ENCODE assay signal across 8 mouse cellular contexts in genomic region chr15:98631493-98631892, GRCm38 (mm10). TPM values are rescaled to one million over a fixed set of nuclear protein-coding genes. Genes with fewer than 3 reads are reported as not detected.
DNase-seq lines count a peak whose midpoint lies in the region; ATAC-seq and TF ChIP-seq lines count a peak whose summit lies in the region.

No protein-coding gene starts in this region.

- H3K9ac ChIP-seq in heart, adult 2 months (ENCODE audit: low read depth, low read length) = peak overlapping the region; percentile 4; the same call in 1 of the 2 replicates
- H3K9ac ChIP-seq in lung, embryonic 16.5 days (ENCODE audit: low read length) = peak overlapping the region; percentile 66

- no peaks in the 10 kb centered on the region for H3K9me3 ChIP-seq in lung, embryonic 16.5 days (ENCODE audit: control insufficient read depth, low read length)

- H3K79me2 ChIP-seq in heart, adult 2 months (replicated peaks; ENCODE audit: control insufficient read depth, insufficient read depth, low read length) = no peaks in the 10 kb centered on the region

- H3K4me3 ChIP-seq in cortical plate, adult 2 months (ENCODE audit: insufficient read depth, low read length) = peak overlapping the region; percentile 71; the same call in 1 of the 2 replicates
- peak overlapping the region; percentile 18; the same call in 1 of the 2 replicates for H3K4me3 ChIP-seq in heart, adult 2 months
- H3K4me3 ChIP-seq in kidney, adult 2 months (ENCODE audit: insufficient read depth, low read depth, low read length) = peak overlapping the region; percentile 27; the same call in 1 of the 2 replicates
- H3K4me3 ChIP-seq in lung, embryonic 16.5 days (ENCODE audit: low read length) = peak overlapping the region; percentile 53

- peak; percentile 58 for TF ChIP-seq CTCF in cortical plate, adult 2 months (IDR thresholded peaks at IDR 0.05; ENCODE audit: extremely low read depth, insufficient read depth, low read length)
- peak; percentile 91 for TF ChIP-seq CTCF in heart, adult 2 months (IDR thresholded peaks at IDR 0.05)
- TF ChIP-seq CTCF in kidney, adult 2 months (conservative IDR thresholded peaks at IDR 0.05; ENCODE audit: insufficient read depth, insufficient read length, low read depth, low read length) = peak; percentile 74

- intact Hi-C loops in heart, adult 2 months (cut with DNase I) = no loop called here

- peaks cover 5% of the 10 kb centered on the region; the same call in 1 of the 2 replicates for H3K27me3 ChIP-seq in heart, adult 2 months (ENCODE audit: control insufficient read depth, insufficient read depth, low read length)
- H3K27me3 ChIP-seq in kidney, adult 2 months (replicated peaks; ENCODE audit: control insufficient read depth, insufficient read depth, low read length) = 0 out of 2 replicates have a peak, but pooled peaks cover 2% of the 10 kb centered on the region
- H3K27me3 ChIP-seq in lung, embryonic 16.5 days (ENCODE audit: control insufficient read depth, insufficient read depth, low read depth, low read length) = peaks cover 24% of the 10 kb centered on the region

- WGBS in heart, adult 2 months = under 1% methylated on average over 18 of the region's 18 CpGs
- WGBS in kidney, adult 2 months = under 1% methylated on average over 18 of the region's 18 CpGs
- WGBS in lung, embryonic 16.5 days = under 1% methylated on average over 17 of the region's 18 CpGs

- peak; percentile 82 for DNase-seq in CD4-positive helper T cell, adult 2 months (ENCODE audit: low read depth, low spot score)
- DNase-seq in T-cell, adult 2 months (ENCODE audit: low spot score) = peak; percentile 80
- DNase-seq in heart, adult 2 months = peak; percentile 63 to 74
- DNase-seq in kidney, adult 2 months = peak; percentile 62
- DNase-seq in urinary bladder, postnatal 36 days (ENCODE audit: low spot score in 2 of 2) = peak; percentile 32 to 53

- peaks cover 4% of the 10 kb centered on the region; the same call in 1 of the 2 replicates for H3K4me1 ChIP-seq in cortical plate, adult 2 months (ENCODE audit: control insufficient read depth, insufficient read depth, low read length)
- peaks cover 5% of the 10 kb centered on the region; the same call in 1 of the 2 replicates for H3K4me1 ChIP-seq in heart, adult 2 months (ENCODE audit: control insufficient read depth, insufficient read depth, low read length)
- no peaks in the 10 kb centered on the region for H3K4me1 ChIP-seq in kidney, adult 2 months (ENCODE audit: control insufficient read depth, insufficient read depth, low read length)
- peaks cover 37% of the 10 kb centered on the region for H3K4me1 ChIP-seq in lung, embryonic 16.5 days (replicated peaks; ENCODE audit: control insufficient read depth, insufficient read depth, low read length)

- ATAC-seq in lung, embryonic 16.5 days (ENCODE audit: low read depth) = peak; percentile 15; the same call in 1 of the 2 replicates
- ATAC-seq in neutrophil, adult 5-6 weeks (ENCODE audit: extremely low read depth, insufficient number of reproducible peaks, low FRiP score, poor library complexity, severe bottlenecking) = 0 out of 2 replicates have a peak, but pooled peaks have one; percentile 33

- H3K4me2 ChIP-seq in lung, embryonic 16.5 days (ENCODE audit: low read depth, low read length) = peak overlapping the region; percentile 65

- no peak overlapping the region for H3K27ac ChIP-seq in cortical plate, adult 2 months (ENCODE audit: insufficient read depth, low read length)
- H3K27ac ChIP-seq in heart, adult 2 months = no peak overlapping the region
- no peak overlapping the region for H3K27ac ChIP-seq in kidney, adult 2 months (ENCODE audit: insufficient read depth, low read depth, low read length)
- H3K27ac ChIP-seq in lung, embryonic 16.5 days (ENCODE audit: low read length) = no peak overlapping the region

- no peak for TF ChIP-seq POLR2A in cortical plate, adult 2 months (IDR thresholded peaks at IDR 0.05; ENCODE audit: extremely low read depth, insufficient read depth, low read length)
- no peak for TF ChIP-seq POLR2A in heart, adult 2 months (IDR thresholded peaks at IDR 0.05; ENCODE audit: insufficient read depth, low read depth, low read length)
- no peak for TF ChIP-seq POLR2A in kidney, adult 2 months (IDR thresholded peaks at IDR 0.05; ENCODE audit: low read depth, low read length)

- no peaks in the 10 kb centered on the region for H3K36me3 ChIP-seq in heart, adult 2 months (ENCODE audit: control insufficient read depth, insufficient read depth, low read length)
- no peaks in the 10 kb centered on the region for H3K36me3 ChIP-seq in kidney, adult 2 months (ENCODE audit: control insufficient read depth, insufficient read depth, low read length)
- no peaks in the 10 kb centered on the region for H3K36me3 ChIP-seq in lung, embryonic 16.5 days (ENCODE audit: control insufficient read depth, insufficient read depth, low read length)

- no peak for TF ChIP-seq EP300 in heart, adult 2 months (IDR thresholded peaks at IDR 0.05; ENCODE audit: insufficient read depth, low read depth, low read length)

RNA-seq across cellular contexts. Expression of gene Cacnb3, which starts 0.9 kb away (rescaled TPM):
- polyA plus RNA-seq in cortical plate, adult 2 months (2012; rRNA removed) = 339 and 348 TPM in 2 replicates
- 1 to 10 TPM; 2.6 to 2.7 TPM for total RNA-seq in heart, adult 2 months (2021)
- 6.5 and 7.7 TPM in 2 replicates for polyA plus RNA-seq in heart, adult 2 months (2012; rRNA removed)
- polyA plus RNA-seq in kidney, adult 2 months (2012; rRNA removed) = 20.2 and 21.7 TPM in 2 replicates
- polyA plus RNA-seq in lung, embryonic 16.5 days (2015; fragmentation: Nextera tagmentation; extraction: Ambion mirVana) = 21.9 and 22.7 TPM in 2 replicates
- not detected in 2 replicates for total RNA-seq in neutrophil, adult 5-6 weeks (2017)

RNA-seq across cellular contexts. Expression of gene Adcy6, which starts 21.6 kb away (rescaled TPM):
- 38.2 and 44.3 TPM in 2 replicates for polyA plus RNA-seq in cortical plate, adult 2 months (2012; rRNA removed)
- total RNA-seq in heart, adult 2 months (2021) = 100 to 1,000 TPM; 153 to 220 TPM
- polyA plus RNA-seq in heart, adult 2 months (2012; rRNA removed) = 136 and 211 TPM in 2 replicates
- 98.7 and 104 TPM in 2 replicates for polyA plus RNA-seq in kidney, adult 2 months (2012; rRNA removed)
- polyA plus RNA-seq in lung, embryonic 16.5 days (2015; fragmentation: Nextera tagmentation; extraction: Ambion mirVana) = 21.5 and 21.7 TPM in 2 replicates
- total RNA-seq in neutrophil, adult 5-6 weeks (2017) = 2.0 and 2.8 TPM in 2 replicates

RNA-seq across cellular contexts. Expression of gene Ddx23, which starts 31.2 kb away (rescaled TPM):
- 53.4 and 60.5 TPM in 2 replicates for polyA plus RNA-seq in cortical plate, adult 2 months (2012; rRNA removed)
- 10 to 100 TPM; 47.9 to 55.4 TPM for total RNA-seq in heart, adult 2 months (2021)
- 18.9 and 30.7 TPM in 2 replicates for polyA plus RNA-seq in heart, adult 2 months (2012; rRNA removed)
- polyA plus RNA-seq in kidney, adult 2 months (2012; rRNA removed) = 23.8 and 24.4 TPM in 2 replicates
- 21.6 and 24.0 TPM in 2 replicates for polyA plus RNA-seq in lung, embryonic 16.5 days (2015; fragmentation: Nextera tagmentation; extraction: Ambion mirVana)
- total RNA-seq in neutrophil, adult 5-6 weeks (2017) = 109 and 114 TPM in 2 replicates

RNA-seq across cellular contexts. Expression of gene Rnd1, which starts 45.8 kb away (rescaled TPM):
- 34.5 and 37.4 TPM in 2 replicates for polyA plus RNA-seq in cortical plate, adult 2 months (2012; rRNA removed)
- total RNA-seq in heart, adult 2 months (2021) = 1 to 10 TPM; 1.1 to 1.3 TPM
- polyA plus RNA-seq in heart, adult 2 months (2012; rRNA removed) = 2.6 and 3.3 TPM in 2 replicates
- polyA plus RNA-seq in kidney, adult 2 months (2012; rRNA removed) = 2.2 and 2.8 TPM in 2 replicates
- polyA plus RNA-seq in lung, embryonic 16.5 days (2015; fragmentation: Nextera tagmentation; extraction: Ambion mirVana) = 0.68 and 0.92 TPM in 2 replicates
- 13.8 and 16.5 TPM in 2 replicates for total RNA-seq in neutrophil, adult 5-6 weeks (2017)

Comparison
In these comparisons a context has a peak if more than half of its experiments do, and no peak if none do; other contexts are left out.
1. H3K4me3 ChIP-seq: peak in every context shown above with its lines; median percentile 71 in cortical plate, adult 2 months; 53 in lung, embryonic 16.5 days; 27 in kidney, adult 2 months; 18 in heart, adult 2 months.
2. RNA of gene Cacnb3, which starts 0.9 kb away (polyA plus RNA-seq): 339 to 348 TPM in cortical plate, adult 2 months; 21.9 to 22.7 TPM in lung, embryonic 16.5 days, 20.2 to 21.7 TPM in kidney, adult 2 months and 6.5 to 7.7 TPM in heart, adult 2 months; every median in the first group is over 10 times any median in the second.
3. Peak in every context shown above with its lines, with median percentiles within 50 percentile points of each other: DNase-seq and CTCF ChIP-seq.